Mouse (Mus musculus) hindbrain, embryonic 13.5 days (tissue): Measurements from ENCODE around the gene Mbd6. TPM values are rescaled to one million over a fixed set of nuclear protein-coding genes. Genes with fewer than 3 reads are reported as not detected.

Experiments
- ATAC-seq: fragments of 200-750 bp; cut with Nextera tagmentation; 2 replicates; pipeline ENCODE4 v1.8.0; 2017; ENCODE audit warnings: moderate TSS enrichment; ENCODE audit not compliant: low FRiP score
- H3K27ac ChIP-seq: fragments of 300-500 bp; sonication (generic); 2 replicates; pipeline ENCODE4 v1.5.1; 2015; ENCODE audit warnings: inconsistent platforms, mild to moderate bottlenecking, moderate library complexity
- H3K27me3 ChIP-seq: fragments of 300-500 bp; sonication (generic); 2 replicates; pipeline ENCODE4 v1.6.1; 2015; ENCODE audit warnings: mild to moderate bottlenecking, inconsistent platforms
- H3K36me3 ChIP-seq: fragments of 300-500 bp; sonication (generic); 2 replicates; pipeline ENCODE4 v1.6.1; 2015; ENCODE audit warnings: mild to moderate bottlenecking, inconsistent platforms
- H3K4me1 ChIP-seq: fragments of 300-500 bp; sonication (generic); replicated peaks from 2 replicates; pipeline ENCODE4 v1.6.1; 2015; ENCODE audit warnings: inconsistent platforms
- H3K4me2 ChIP-seq: fragments of 300-500 bp; sonication (generic); 2 replicates; pipeline ENCODE4 v1.6.1; 2015; ENCODE audit warnings: inconsistent platforms, mild to moderate bottlenecking, moderate library complexity
- H3K4me3 ChIP-seq: fragments of 300-500 bp; sonication (generic); 2 replicates; pipeline ENCODE4 v1.5.1; 2015; ENCODE audit warnings: mild to moderate bottlenecking, inconsistent platforms
- H3K9ac ChIP-seq: fragments of 300-500 bp; sonication (generic); 2 replicates; pipeline ENCODE4 v1.6.1; 2015; ENCODE audit warnings: mild to moderate bottlenecking, inconsistent platforms
- H3K9me3 ChIP-seq: fragments of 300-500 bp; sonication (generic); 2 replicates; pipeline ENCODE4 v1.6.1; 2016; ENCODE audit warnings: inconsistent platforms
- WGBS: fragments of 180-500 bp; shearing (Covaris S2); methylation state at CpG from one replicate; pipeline ENCODE4 v1.1.7; 2015; 5-methylcytosine and 5-hydroxymethylcytosine counted together
- polyA plus RNA-seq: library from polyadenylated mRNA; unstranded; fragments of >200 nt; fragmentation: Nextera tagmentation; extraction: Ambion mirVana; gene quantifications from 2 replicates; pipeline ENCODE4 v1.2.1, GENCODE M21; 2015

Gene Mbd6
- polyA plus RNA-seq, 1 experiment from 2014 or later, result 16.5 TPM

- Histone ChIP-seq H3K4me3 (peak within 1 kb of the TSS; percentile 96), H3K4me1 (peaks cover 60% of the 10 kb centered on the region), H3K9me3 (no peaks in the 10 kb centered on the region), H3K27me3 (0 out of 2 replicates have a peak, but pooled peaks cover 4% of the 10 kb centered on the region), H3K4me2 (peak within 1 kb of the TSS; percentile 78), H3K9ac (peak within 1 kb of the TSS; percentile 100), H3K36me3 (peaks cover 27% of the 10 kb centered on the region), H3K27ac (peak within 1 kb of the TSS; percentile 96)
- ATAC-seq, result peak; percentile 93
- WGBS, result 1% methylated on average over 67 of the region's 70 CpGs
These were observed 22.4 kb downstream of the Mbd6 start, which contains the start of gene Dctn2 for GRCm38 (mm10) chr10:127266112-127267091. Dctn2 (plus strand) TSS chr10:127266368.

GRCm38 (mm10) chr10:127265727-127266111 is 23.1 kb downstream of the Mbd6 start:
- 0 out of 2 replicates have a peak overlapping the region, but pooled peaks have one; percentile 100 for H3K9ac ChIP-seq
- H3K9me3 ChIP-seq, result no peaks in the 10 kb centered on the region
- H3K4me3 ChIP-seq, result peak overlapping the region; percentile 96
- peak overlapping the region; percentile 40; the same call in 1 of the 2 replicates for H3K27ac ChIP-seq
- ATAC-seq, result 0 out of 2 replicates have a peak, but pooled peaks have one; percentile 27
- WGBS, result 33% methylated on average over 4 of the region's 4 CpGs
- peak overlapping the region; percentile 35 for H3K4me2 ChIP-seq
- peaks cover 21% of the 10 kb centered on the region for H3K36me3 ChIP-seq
- peaks cover 63% of the 10 kb centered on the region for H3K4me1 ChIP-seq
- 0 out of 2 replicates have a peak, but pooled peaks cover 4% of the 10 kb centered on the region for H3K27me3 ChIP-seq

- Histone ChIP-seq H3K36me3 (peaks cover 14% of the 10 kb centered on the region), H3K4me1 (peaks cover 63% of the 10 kb centered on the region), H3K4me3 (no peak overlapping the region), H3K9ac (no peak overlapping the region), H3K9me3 (no peaks in the 10 kb centered on the region), H3K27ac (no peak overlapping the region), H3K27me3 (0 out of 2 replicates have a peak, but pooled peaks cover 4% of the 10 kb centered on the region), H3K4me2 (no peak overlapping the region)
- WGBS, result 69% methylated on average over 4 of the region's 4 CpGs
- ATAC-seq, result no peak
These were observed 23.8 kb downstream of the Mbd6 start for GRCm38 (mm10) chr10:127264971-127265370.

- 80% methylated on average over 8 of the region's 8 CpGs for WGBS
- H3K9ac ChIP-seq, result no peak overlapping the region
- H3K36me3 ChIP-seq, result peaks cover 13% of the 10 kb centered on the region
- H3K27me3 ChIP-seq, result 0 out of 2 replicates have a peak, but pooled peaks cover 4% of the 10 kb centered on the region
- no peak overlapping the region for H3K4me3 ChIP-seq
- H3K9me3 ChIP-seq, result no peaks in the 10 kb centered on the region
- peaks cover 64% of the 10 kb centered on the region for H3K4me1 ChIP-seq
- ATAC-seq, result no peak
- H3K4me2 ChIP-seq, result no peak overlapping the region
- H3K27ac ChIP-seq, result no peak overlapping the region
These were observed 24.5 kb downstream of the Mbd6 start for GRCm38 (mm10) chr10:127264336-127264735.

GRCm38 (mm10) chr10:127263631-127264030 is 25.2 kb downstream of the Mbd6 start:
- peak overlapping the region; percentile 93; the same call in 1 of the 2 replicates for H3K9ac ChIP-seq
- 49% methylated on average over 3 of the region's 3 CpGs for WGBS

GRCm38 (mm10) chr10:127262548-127263398 is 26.0 kb downstream of the Mbd6 start, which contains the start of gene Kif5a:
Kif5a (minus strand) TSS chr10:127263348.
- Histone ChIP-seq H3K4me2 (peak within 1 kb of the TSS; percentile 89), H3K27ac (peak within 1 kb of the TSS; percentile 96), H3K4me1 (peaks cover 64% of the 10 kb centered on the region), H3K36me3 (0 out of 2 replicates have a peak, but pooled peaks cover 2% of the 10 kb centered on the region), H3K4me3 (peak within 1 kb of the TSS; percentile 70), H3K27me3 (0 out of 2 replicates have a peak, but pooled peaks cover 4% of the 10 kb centered on the region), H3K9ac (peak within 1 kb of the TSS; percentile 93), H3K9me3 (no peaks in the 10 kb centered on the region)
- under 1% methylated on average over 53 of the region's 53 CpGs for WGBS
- ATAC-seq, result peak; percentile 55

More at GRCm38 (mm10) chr10:127263631-127264030, 25.2 kb downstream of the Mbd6 start:
- ATAC-seq, result no peak
- H3K27me3 ChIP-seq, result 0 out of 2 replicates have a peak, but pooled peaks cover 4% of the 10 kb centered on the region
- no peaks in the 10 kb centered on the region for H3K9me3 ChIP-seq
- H3K4me3 ChIP-seq, result peak overlapping the region; percentile 70
- H3K4me2 ChIP-seq, result peak overlapping the region; percentile 89
- peak overlapping the region; percentile 96 for H3K27ac ChIP-seq
- peaks cover 6% of the 10 kb centered on the region; the same call in 1 of the 2 replicates for H3K36me3 ChIP-seq
- H3K4me1 ChIP-seq, result peaks cover 64% of the 10 kb centered on the region

- 55% methylated on average over 15 of the region's 15 CpGs for WGBS
- peak overlapping the region; percentile 93 for H3K9ac ChIP-seq
- peak overlapping the region; percentile 96 for H3K27ac ChIP-seq
- ATAC-seq, result no peak
- H3K27me3 ChIP-seq, result 0 out of 2 replicates have a peak, but pooled peaks cover 4% of the 10 kb centered on the region
- peak overlapping the region; percentile 89 for H3K4me2 ChIP-seq
- peaks cover 64% of the 10 kb centered on the region for H3K4me1 ChIP-seq
- H3K9me3 ChIP-seq, result no peaks in the 10 kb centered on the region
- H3K4me3 ChIP-seq, result peak overlapping the region; percentile 70
- H3K36me3 ChIP-seq, result peaks cover 8% of the 10 kb centered on the region
These were observed 26.9 kb downstream of the Mbd6 start for GRCm38 (mm10) chr10:127261706-127262547.

GRCm38 (mm10) chr10:127258489-127258888 is 30.3 kb downstream of the Mbd6 start:
- Histone ChIP-seq H3K9ac (peak overlapping the region; percentile 93), H3K27me3 (no peaks in the 10 kb centered on the region), H3K9me3 (no peaks in the 10 kb centered on the region), H3K4me3 (peak overlapping the region; percentile 70), H3K4me1 (peaks cover 73% of the 10 kb centered on the region), H3K4me2 (peak overlapping the region; percentile 89), H3K27ac (no peak overlapping the region), H3K36me3 (peaks cover 15% of the 10 kb centered on the region)
- 79% methylated on average over 8 of the region's 8 CpGs for WGBS
- ATAC-seq, result no peak

- Histone ChIP-seq H3K4me3 (no peak overlapping the region), H3K36me3 (peaks cover 15% of the 10 kb centered on the region), H3K27me3 (no peaks in the 10 kb centered on the region), H3K4me1 (peaks cover 67% of the 10 kb centered on the region), H3K9me3 (no peaks in the 10 kb centered on the region), H3K9ac (no peak overlapping the region), H3K27ac (no peak overlapping the region), H3K4me2 (peak overlapping the region; percentile 89; the same call in 1 of the 2 replicates)
- ATAC-seq, result no peak
- WGBS, result 84% methylated on average over 6 of the region's 6 CpGs
These were observed 31.0 kb downstream of the Mbd6 start for GRCm38 (mm10) chr10:127257790-127258189.

GRCm38 (mm10) chr10:127255625-127256345 is 33.0 kb downstream of the Mbd6 start:
- Histone ChIP-seq H3K4me2 (peak overlapping the region; percentile 10; the same call in 1 of the 2 replicates), H3K27ac (peak overlapping the region; percentile 69; the same call in 1 of the 2 replicates)
- ATAC-seq, result peak; percentile 41; the same call in 1 of the 2 replicates

More at GRCm38 (mm10) chr10:127255625-127256345, 33.0 kb downstream of the Mbd6 start:
- Histone ChIP-seq H3K4me1 (peaks cover 55% of the 10 kb centered on the region), H3K9me3 (no peaks in the 10 kb centered on the region), H3K27me3 (no peaks in the 10 kb centered on the region), H3K36me3 (peaks cover 21% of the 10 kb centered on the region), H3K4me3 (no peak overlapping the region), H3K9ac (no peak overlapping the region)
- 28% methylated on average over 14 of the region's 14 CpGs for WGBS
